Mouse (Mus musculus) c-Kit-positive CD71-negative TER-119-negative erythroid progenitor cells, embryonic 14.5 days (primary cell): ENCODE data around the gene Crlf2.
A peak's percentile ranks its signal among the peaks of the same experiment; 100 is the strongest.

Experiments used
- DNase-seq: peaks from one replicate; pipeline ENCODE4 v3.0.0-alpha.2; 2013; ENCODE audit warnings: low read depth

Crlf2 gene

DNA sequence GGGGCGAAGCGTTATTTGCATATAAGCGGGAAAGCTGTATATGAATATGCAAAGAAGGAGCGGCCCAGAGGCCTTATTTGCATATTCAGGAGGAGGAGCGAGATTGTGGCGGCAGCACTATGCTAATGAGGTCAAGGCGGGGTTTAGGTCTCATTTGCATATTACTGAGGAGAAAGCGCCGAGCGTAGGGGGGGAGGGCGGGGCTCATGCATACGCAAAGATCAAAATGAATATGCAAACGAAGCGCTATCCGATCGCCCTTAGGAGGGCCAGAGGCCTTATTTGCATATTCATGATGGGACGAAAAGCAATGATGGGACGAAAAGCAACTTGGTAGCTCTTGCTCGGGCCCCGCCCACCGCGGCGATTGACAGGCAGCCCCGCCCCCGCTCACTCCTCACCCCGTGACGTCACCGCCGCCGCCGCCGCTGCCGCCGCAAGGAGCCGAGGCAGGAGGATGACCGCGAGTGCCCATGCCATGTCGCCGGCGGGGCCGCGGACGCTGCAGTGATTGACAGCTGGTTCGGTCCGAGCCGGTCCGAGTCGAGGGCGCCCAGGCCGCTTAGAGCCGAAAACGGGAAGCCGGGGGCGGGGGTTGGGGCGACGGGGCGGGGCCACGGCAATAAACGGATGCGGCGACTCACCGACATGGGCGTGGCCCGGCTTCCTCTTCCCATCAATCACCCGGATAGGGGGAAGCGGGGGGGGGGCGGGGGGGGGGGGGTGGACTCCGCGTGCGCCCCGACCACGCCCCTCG lies at the start of gene Crlf2:
Gene Crlf2, minus strand, starts transcription at position 590 of the 757 bp plus-strand sequence.
- peak; percentile 82 for DNase-seq

DNA sequence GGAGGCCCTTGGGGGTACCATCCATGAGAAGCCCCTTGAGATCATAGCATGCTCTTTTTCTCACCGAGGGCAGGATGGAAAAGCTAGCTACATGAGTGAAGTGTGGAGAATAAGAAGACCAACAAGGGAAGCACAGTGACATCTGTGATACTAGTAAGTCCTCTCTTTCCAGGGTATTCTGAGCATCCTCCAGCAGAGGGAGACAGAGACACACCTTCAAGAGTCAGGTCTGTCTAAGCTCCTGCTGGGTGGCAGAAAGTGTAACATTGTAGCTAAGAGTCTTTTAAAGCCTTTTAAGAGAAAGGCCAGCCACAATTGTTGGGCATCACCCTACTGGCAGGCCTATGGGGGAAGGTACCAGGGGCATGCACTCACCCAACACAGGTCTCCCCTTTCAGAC lies 43.8 kb upstream of the Crlf2 start:
- peak; percentile 36 for DNase-seq

DNA sequence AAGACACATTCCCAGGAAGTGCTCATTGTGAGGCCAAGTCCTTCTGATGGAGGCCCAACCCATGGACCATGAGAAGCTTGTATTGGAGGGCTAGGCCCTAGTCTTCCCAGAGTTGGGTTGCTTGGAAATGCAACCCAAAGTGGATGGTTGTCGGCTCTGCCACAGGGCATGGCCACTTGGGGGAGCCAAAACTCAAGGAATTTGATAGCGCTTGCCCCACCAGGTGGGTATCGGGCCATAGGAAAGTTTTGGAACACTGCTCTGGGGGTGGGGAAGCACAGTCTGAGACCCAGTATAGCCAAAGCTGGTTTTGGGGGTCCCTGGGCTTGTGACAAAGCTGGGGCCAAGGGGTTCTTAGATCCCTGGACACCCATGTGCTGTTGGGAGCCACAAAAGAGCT lies 42.3 kb upstream of the Crlf2 start:
- no peak for DNase-seq

DNA sequence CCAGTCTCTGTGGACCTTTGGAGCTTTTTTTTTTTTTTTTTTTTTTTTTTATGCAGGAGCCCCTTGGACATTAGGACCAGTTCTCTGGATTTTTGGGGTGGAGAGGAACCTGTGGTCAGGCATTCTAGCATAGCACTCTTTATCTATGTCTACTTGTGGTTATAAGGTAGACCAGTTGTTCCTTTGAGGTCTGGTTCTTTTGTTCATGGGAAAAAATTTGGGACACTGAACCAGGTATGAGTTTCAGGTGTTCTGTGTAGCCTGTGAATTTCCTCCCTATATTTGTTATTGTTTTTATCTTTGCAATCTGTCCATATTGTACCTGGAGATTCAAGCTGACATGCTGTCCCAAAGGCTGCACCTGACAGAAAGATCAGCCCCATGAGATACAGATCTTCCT lies 40.1 kb upstream of the Crlf2 start:
- DNase-seq = no peak

DNA sequence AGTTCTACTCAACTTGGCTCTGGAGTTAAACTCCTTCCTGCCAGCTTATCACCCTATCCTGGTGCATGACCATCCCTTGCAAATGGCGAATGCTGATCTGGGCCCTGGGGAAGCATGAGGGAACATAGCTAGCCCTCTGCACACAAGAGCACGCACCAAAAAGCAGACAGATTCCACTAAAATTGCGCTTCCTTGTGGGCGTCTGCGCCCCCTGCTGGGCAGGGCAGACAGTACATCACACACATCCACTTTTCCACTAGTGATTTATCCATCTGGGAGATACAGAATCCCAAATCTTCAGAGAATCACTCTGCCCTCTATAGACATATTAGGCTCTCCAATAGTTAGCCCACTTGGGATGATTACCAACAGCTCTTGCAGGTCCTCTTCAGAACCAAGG lies 37.9 kb upstream of the Crlf2 start:
- DNase-seq = no peak

DNA sequence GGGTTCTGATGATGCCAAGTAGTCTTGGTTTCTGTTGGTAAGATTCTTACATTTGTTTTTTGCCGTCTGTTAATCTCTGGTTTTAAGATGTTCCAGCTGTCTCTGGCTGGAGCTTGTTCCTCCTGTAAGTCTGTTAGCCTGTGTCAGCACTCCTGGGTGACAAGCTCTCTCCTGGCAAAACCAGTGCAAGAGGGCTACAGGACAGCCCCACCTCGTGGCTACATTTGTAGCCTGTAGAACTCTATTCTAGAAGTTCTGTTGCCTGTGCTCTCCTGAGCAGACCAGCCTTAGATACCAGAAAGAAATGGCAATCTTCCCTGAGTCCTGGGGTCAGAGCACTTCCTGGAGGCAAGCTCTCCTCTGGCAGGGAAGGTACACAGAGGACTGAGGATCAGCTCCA lies 4.0 kb upstream of the Crlf2 start:
- no peak for DNase-seq

DNA sequence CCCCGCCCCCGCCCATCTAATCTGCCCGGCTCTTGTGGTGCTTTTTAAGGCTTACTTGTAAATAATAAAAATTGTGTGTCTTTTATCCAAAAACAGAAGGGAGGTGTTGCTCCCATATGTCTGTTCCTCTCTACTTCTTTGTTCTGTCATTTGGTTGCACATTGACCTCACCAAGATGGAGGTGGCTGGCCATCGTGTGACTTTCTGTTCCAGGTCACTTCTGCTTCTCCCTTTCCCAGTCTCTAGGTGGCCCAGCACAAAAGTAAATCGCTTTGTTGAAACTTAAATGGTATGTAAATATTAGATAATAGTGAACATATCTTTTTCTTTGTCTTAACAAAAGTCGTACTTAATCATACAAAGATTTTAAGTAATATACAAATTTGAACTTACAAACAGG lies 398 bp upstream of the Crlf2 start:
- no peak for DNase-seq

DNA sequence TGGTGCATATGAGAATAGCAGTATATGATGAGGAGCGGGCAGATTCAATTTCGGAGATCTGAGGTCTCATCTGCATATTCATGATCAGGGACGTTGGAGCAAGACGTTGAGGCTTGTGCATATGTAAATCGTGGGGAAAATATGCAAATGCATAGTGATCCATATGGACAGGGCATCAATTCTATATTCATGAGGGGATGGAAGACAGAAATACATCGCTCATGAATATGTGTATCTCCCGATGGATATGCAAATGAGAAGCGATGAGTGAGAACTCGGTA lies 730 bp downstream of the Crlf2 start:
- DNase-seq = no peak

DNA sequence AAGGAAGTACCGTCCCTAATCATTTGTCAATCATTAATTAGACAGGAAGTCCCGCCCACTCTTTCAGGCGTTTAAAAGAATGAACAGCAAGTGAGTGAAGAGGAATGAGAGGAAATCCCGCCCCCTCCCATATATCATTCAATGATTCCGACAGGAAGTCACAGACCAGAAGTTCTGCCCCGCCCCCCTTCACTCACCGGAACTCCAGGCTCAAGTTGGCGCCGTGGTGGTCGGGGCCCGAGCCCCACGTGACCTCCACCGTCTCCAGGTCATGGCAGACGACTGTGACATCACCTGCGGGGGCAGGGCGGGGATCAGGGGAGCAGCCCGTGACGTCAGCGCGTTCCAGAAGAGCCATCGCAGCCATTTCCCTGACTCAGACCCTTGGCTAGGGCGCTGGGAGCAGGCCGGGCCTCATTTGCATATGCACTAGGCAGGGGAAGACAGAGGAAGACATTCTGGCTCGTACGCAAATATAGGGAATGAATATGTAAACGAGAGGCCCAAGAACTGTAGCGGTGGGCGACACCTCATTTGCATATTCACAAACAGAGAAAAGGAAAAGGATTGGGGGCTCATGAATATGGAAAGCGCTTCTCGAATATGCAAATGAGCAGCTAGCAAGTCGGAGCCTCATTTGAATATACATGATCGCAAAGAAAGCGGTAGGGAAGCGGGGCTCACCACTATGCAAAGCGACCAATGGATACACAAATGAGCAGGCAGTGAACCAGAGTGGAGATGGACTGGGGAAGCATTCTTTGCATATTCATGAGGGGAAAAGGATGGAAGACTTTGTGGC lies 1.3 kb downstream of the Crlf2 start:
- DNase-seq = peak; percentile 96

DNA sequence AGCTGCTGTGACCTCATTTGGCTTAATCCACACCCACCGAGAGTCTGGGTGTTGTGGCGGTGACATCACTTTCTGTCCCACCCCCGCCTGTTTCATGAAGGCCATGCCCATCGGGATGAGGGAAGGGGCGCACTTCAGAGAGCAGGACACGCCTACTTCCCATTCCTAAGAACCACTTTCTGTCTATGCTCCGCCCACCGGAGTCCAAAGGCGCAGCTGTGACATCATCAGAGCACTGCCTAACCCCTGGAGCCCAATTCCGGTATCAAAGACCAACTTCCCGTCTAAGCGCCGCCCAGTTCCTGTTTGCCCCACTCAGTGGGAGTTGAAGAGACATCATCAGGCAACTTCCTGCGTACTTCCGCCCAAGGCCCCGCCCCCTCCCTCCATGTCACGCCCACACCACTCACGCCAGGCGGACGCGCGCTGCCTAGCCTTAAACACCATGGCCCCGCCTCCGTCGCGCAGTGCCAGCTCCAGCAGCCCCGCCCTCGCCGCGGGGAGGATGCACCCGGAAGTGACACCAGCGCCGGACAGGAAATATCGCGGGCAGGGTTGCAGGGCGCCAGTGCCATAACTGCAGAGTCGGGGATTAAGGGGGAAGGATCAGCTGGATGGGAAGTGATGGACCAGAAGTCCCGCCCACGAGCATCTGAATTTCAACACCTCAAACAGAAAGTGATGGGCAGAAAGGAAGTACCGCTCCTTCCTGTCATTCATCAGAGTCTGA lies 2.0 kb downstream of the Crlf2 start:
- DNase-seq = no peak

DNA sequence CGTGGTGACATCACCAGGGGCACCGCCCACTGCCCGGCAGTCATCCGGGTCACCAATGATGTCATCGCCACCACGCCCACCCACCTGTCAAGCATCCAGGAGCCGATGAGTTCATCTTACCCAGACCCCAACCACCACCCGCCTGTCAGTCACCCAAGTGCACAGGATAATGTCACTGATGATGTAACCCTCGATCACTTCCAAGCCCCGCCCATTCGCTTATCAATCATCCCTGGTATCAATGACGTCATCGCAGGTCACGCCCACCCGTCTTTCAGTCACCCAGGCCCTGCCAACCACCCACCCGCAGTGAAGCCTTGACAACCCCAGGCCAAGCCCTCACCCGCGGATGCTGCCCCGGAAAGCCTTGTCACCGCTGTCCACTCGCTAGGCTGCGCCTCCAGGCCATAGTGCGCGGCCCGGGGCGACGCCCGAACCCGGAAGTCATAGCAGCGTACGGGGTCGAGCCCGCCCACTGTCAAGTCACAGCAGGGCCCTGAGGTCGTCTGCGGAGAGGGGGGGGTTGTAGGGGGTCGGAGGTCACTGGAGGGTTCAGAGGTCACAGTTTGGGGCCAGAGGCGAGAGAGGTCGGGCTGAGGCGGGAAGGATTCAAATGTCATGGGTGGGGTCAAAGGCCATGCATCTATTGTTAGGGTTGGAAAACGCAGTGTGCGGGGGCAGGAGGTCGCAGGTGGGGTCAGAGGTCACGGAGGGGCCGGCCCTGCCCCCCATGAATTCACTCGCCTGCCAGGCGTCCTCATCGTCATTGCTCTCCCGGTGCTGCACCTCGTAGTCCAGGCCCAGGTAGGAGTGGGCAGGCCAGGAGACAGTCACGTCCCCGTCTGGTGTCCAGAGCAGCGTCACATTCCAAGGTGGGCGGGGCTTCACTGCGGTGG lies 2.9 kb downstream of the Crlf2 start:
- no peak for DNase-seq

DNA sequence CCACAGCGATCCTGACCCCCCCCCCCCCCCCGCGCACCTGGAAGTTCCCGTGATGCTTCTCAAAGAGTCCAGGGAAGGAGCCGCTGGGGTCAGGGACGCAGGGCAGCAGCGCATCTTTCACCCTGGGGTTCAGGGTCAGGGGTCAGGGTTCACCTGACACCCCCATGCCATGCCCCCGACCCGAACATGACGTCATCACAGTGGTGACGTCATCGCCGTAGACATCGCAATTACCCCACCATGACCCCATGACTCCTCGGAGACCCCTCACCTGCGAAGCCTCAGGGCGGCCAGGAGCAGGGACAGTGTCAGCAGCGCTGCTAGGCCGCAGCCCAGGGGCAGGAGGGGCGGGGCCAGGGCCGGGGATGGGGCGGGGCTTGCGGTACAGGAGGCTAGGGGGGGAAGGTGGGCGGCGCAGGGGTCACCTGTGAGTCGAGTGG lies 3.5 kb downstream of the Crlf2 start:
- no peak for DNase-seq

DNA sequence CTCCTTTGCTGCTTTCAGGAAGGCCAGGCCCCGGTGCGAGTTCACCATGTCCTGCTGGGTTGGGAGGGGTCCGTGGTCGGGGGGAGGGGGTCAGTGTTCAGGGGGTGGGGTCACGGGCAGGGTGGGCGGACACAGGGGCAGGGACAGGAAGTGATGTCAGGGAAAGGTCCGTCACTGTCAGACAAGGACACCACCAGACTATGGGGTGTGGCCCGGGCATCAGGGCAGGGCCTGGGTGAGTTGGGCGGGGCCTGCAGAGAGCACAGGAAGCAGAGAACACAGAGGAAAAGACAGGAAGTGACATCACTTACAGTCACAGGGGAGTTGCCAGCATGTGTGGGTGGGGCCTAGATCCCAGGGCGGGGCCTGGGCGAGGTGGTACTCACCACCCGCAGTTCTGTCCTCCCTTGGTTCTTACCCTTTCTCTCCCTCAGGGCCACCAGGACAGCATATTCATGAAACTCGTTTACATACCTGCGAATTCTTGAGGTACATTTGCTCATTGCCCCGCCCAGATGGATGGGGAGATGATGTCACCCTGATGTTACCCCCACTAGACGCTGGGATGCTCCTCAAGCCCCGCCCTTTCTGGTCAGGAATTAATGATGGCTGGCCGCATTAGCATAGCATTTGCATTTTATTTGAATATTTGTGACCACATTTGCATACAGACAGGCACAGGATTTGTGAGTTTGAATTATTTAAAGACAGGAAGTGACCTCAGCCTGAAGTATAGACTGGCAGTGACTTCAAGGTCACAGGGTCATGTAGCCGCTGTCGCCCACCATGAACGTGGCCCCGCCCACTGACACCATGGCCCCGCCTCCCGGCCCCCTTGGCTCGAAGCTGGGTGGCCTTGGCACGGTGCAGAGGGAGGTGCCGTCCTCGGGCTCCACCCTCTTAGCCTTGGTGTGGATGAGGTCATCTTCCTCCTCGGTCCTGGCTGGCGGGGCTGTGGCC lies 4.4 kb downstream of the Crlf2 start:
- DNase-seq = no peak

DNA sequence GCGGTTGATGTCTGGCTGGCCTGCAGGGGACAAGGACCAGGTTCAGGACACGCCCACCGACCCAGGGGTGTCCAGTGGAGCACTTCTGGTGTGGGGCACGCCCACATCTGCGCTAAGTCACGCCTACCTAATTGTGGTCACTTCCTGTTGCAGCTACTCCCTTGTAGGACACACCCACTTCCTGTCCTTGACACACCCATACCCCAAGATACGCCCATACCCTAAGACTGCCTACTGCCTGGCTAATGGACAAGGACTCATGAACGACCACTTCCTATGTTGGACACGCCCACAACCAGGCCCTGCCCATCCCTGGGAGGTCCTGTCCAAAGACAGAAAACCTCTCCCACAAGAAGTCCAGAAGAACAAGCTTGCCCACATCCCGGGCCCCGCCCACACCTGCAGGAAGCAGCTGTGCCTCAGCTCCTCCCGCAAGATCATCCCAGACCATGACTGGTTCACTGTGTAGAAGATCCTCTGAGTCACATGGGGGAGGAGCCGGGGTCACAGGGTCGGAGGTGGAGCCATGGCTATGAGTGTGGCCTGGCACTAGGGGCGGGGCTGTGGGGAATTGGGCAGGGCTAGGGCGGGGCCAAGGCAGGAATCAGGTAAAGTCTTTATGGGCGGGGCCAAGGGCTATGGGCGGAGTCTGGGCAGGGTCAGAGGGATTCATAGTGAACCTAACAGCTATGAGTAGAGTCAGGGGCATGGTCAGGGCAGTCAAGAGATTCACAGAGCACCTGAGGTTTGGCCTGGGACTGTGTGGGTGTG lies 5.4 kb downstream of the Crlf2 start:
- no peak for DNase-seq

DNA sequence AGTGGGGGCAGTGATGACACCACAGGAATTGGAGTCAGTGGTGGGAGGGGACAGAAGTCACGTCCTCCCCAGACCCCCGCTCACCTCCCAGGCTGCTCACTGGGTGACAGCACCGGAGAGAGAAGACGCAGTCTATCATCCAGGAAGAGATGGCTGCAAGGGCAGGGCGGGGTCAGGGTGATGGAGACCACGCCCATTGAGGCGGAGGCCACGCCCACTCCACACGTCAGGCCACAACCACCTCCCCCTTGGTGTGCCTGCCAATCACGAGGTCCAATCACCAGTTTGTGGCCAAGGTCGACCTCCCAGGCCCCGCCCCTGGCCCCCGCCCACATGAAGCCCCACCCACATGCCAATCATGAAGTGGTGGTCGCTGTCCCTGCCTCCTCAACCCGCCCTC lies 6.3 kb downstream of the Crlf2 start:
- no peak for DNase-seq

DNA sequence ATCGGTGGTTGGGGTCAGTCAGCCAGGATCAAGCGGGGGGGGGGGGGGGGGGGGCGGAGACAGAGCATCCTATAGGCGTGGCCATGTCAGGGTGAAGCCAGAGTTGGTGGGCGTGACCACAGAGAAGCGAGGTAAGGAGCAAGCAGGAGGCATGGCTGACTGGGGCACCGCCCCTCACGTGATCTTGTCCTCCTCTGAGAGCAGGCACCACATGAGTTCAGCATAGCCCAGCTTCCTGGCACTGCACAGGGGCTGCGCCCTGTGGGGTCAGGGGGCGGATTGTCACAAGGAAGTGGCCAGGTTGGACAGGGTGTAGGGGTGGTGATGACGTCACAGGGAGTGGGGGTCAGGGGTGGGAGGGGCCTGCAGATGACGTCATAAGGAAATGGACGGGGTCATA lies 6.7 kb downstream of the Crlf2 start:
- no peak for DNase-seq

DNA sequence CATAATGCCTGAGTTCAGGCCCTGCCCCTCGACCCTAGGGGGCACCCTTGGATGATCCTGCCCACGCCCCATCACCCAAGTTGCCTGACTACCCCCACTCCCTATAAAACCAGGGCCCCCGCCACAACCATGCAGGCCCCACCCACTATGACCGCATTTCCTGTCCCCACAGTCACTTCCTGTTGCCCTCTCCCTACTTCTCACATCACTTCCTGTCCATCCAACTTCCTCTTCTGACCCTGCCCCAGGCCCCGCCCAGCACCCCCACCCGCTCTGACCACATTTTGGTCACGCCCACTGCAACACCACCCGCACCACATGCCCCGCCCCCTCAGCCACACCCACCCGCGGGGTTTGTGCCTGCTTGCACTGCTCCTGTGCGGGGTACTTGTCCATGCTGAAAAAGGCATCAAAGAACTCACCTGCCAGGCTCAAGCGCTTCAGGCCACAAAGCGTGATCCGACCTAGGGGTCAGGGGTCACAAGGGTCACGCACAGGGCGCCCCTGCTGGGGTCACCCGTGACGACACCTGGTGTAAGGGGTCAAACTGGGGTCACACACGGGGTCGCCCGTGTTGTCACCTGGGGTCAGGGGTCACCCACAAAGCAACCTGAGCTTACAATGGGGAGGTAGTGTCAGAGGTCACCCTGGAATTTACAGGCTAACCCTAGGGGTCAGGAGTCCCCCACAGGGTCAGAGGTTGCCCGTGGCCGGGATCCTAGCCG lies 7.6 kb downstream of the Crlf2 start:
- no peak for DNase-seq

DNA sequence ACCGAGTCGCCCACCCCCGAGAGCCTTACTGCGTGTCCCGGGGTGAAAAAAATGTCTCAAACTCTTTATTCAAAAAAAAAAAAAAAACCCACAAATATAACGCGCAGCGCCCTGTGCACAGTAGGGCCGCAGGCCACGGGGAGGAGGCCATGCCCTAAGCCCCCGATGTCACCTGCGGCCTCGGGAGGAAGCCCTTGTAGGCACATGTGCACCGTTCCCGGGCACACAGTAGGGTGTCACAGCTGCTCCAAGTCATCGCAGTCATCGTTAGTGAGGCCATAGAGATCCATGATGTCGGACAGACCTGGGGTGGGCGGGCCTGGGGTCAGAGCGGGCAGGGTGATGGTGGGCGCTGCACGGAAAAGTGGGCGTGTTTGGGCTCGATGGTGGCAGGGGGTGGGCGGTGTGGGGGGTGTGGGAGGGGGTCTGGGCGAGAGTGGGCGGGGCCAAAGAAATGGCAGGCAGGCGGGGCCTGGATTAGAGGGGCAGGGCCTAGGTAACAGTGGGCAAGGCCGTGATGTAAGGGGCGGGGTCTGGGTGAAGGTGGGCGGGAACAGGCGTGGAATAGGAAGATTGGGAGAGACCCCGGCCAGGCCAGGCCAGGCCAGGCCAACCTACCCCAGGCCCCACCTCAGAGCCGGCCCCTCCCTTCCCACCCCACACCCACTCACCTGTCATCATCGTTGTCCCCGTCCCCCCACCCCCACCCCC lies 8.4 kb downstream of the Crlf2 start:
- no peak for DNase-seq

DNA sequence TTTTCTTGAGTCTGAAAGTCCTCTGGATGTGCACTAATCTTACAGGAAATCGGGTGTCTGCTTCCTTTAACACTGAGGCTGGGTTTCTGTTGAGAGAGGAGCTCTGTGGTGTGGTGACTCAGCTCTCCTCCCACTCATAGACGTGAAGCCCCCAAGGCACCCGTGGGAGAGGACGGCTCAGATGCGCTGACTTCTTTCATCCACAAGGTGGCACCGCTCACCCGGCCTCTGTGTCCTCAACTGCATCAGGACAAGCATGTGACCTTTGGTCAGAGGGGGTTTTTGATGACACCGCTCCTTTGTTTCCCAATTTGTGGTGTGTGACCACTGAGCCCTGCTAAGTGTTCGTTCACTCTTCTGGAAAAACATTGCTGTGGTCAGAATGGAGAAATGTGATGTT lies 10.1 kb downstream of the Crlf2 start:
- DNase-seq = no peak
